Mouse (Mus musculus) heart, adult 9 months (tissue): Measurements from ENCODE around the gene Gm5799.
"Not testable (repeated sequence)": the region's sequence is repeated elsewhere in the genome, so short reads cannot be mapped to it uniquely, and the experiment has no call there.

ENCODE experiments used
- DNase-seq, 2 experiments: peaks; one replicate each; pipeline ENCODE4 v3.0.0; 2022; ENCODE audit warnings: low spot score in 2 of 2

Gene Gm5799

GRCm38 (mm10) chr14:43543276-43543675 is at the start of gene Gm5799:
Gene Gm5799 (plus strand): TSS chr14:43543576.
- DNase-seq = not testable (repeated sequence)

GRCm38 (mm10) chr14:43531052-43532010 is 12.0 kb upstream of the Gm5799 start:
- not testable (repeated sequence) for DNase-seq

- not testable (repeated sequence) for DNase-seq
Observed at GRCm38 (mm10) chr14:43532011-43532383, 11.4 kb upstream of the Gm5799 start.

GRCm38 (mm10) chr14:43532387-43532786 is 11.0 kb upstream of the Gm5799 start:
- not testable (repeated sequence) for DNase-seq

GRCm38 (mm10) chr14:43538144-43538543 is 5.2 kb upstream of the Gm5799 start:
- not testable (repeated sequence) for DNase-seq

GRCm38 (mm10) chr14:43546281-43546680 is 2.9 kb downstream of the Gm5799 start:
- DNase-seq = not testable (repeated sequence)

GRCm38 (mm10) chr14:43552271-43552670 is 8.9 kb downstream of the Gm5799 start:
- DNase-seq = not testable (repeated sequence)

GRCm38 (mm10) chr14:43577969-43578368 is 34.6 kb downstream of the Gm5799 start:
- DNase-seq = not testable (repeated sequence)

GRCm38 (mm10) chr14:43579046-43579445 is 35.7 kb downstream of the Gm5799 start, which contains the start of gene Gm17654:
Gene Gm17654 (minus strand): TSS chr14:43579146.
- DNase-seq = not testable (repeated sequence)
